Comparison of ENCODE assay signal across 11 mouse cellular contexts in genomic region chr15:19473521-19473920, GRCm38 (mm10).
DNase-seq lines count a peak whose midpoint lies in the region; ATAC-seq and TF ChIP-seq lines count a peak whose summit lies in the region.
"Had no signal": no experiment of that assay in that cellular context is flagged by ENCODE, and none has a peak within 500 bp of the region (broad histone marks: within the 10 kb centered on the region; RNA-seq: fewer than 3 reads in every experiment).

No protein-coding gene starts in this region.

- H3K27me3 ChIP-seq in hindbrain, embryonic 11.5 days (ENCODE audit: control insufficient read depth, insufficient read depth, low read length): no peaks in the 10 kb centered on the region
- H3K27me3 ChIP-seq in hindbrain, embryonic 12.5 days: no peaks in the 10 kb centered on the region
- no peaks in the 10 kb centered on the region for H3K27me3 ChIP-seq in lung, embryonic 14.5 days (ENCODE audit: insufficient read depth, low read length)

- no peaks in the 10 kb centered on the region for H3K36me3 ChIP-seq in hindbrain, embryonic 11.5 days (ENCODE audit: control insufficient read depth, insufficient read depth, low read length)
- no peaks in the 10 kb centered on the region for H3K36me3 ChIP-seq in hindbrain, embryonic 12.5 days
- no peaks in the 10 kb centered on the region for H3K36me3 ChIP-seq in lung, embryonic 14.5 days (ENCODE audit: insufficient read depth)
- H3K36me3 ChIP-seq: midbrain, embryonic 10.5 days had no signal

- H3K9me3 ChIP-seq in hindbrain, embryonic 11.5 days (ENCODE audit: control insufficient read depth, low read length): no peaks in the 10 kb centered on the region
- no peaks in the 10 kb centered on the region for H3K9me3 ChIP-seq in hindbrain, embryonic 12.5 days (replicated peaks)
- no peaks in the 10 kb centered on the region for H3K9me3 ChIP-seq in lung, embryonic 14.5 days (ENCODE audit: low read depth, low read length)
- H3K9me3 ChIP-seq: midbrain, embryonic 10.5 days had no signal

- no peak overlapping the region for H3K4me2 ChIP-seq in hindbrain, embryonic 11.5 days (replicated peaks; ENCODE audit: low read depth, low read length)
- H3K4me2 ChIP-seq in hindbrain, embryonic 12.5 days (replicated peaks): no peak overlapping the region
- H3K4me2 ChIP-seq in lung, embryonic 14.5 days: no peak overlapping the region

- ATAC-seq in hindbrain, embryonic 11.5 days (ENCODE audit: low FRiP score): no peak
- ATAC-seq in hindbrain, embryonic 12.5 days (ENCODE audit: low FRiP score): no peak
- ATAC-seq in lung, embryonic 14.5 days (ENCODE audit: insufficient read depth): no peak
- peak; percentile 46 for ATAC-seq in inflammation-experienced regulatory T-cells, adult 6 months
- ATAC-seq in activated CD4-positive, CD25-positive, alpha-beta regulatory T cell, adult 4 months: no peak

- no peak overlapping the region for H3K4me3 ChIP-seq in hindbrain, embryonic 11.5 days (ENCODE audit: low read depth, low read length)
- no peak overlapping the region for H3K4me3 ChIP-seq in hindbrain, embryonic 12.5 days
- no peak overlapping the region for H3K4me3 ChIP-seq in lung, embryonic 14.5 days (ENCODE audit: low read depth, low read length)
- H3K4me3 ChIP-seq: erythroblast, embryonic 14.5 days; midbrain, embryonic 10.5 days had no signal

- no peak overlapping the region for H3K9ac ChIP-seq in hindbrain, embryonic 11.5 days (ENCODE audit: low read depth, low read length)
- H3K9ac ChIP-seq in hindbrain, embryonic 12.5 days: no peak overlapping the region
- no peak overlapping the region for H3K9ac ChIP-seq in lung, embryonic 14.5 days

- peak; percentile 21; the same call in 1 of the 2 replicates for TF ChIP-seq CTCF in lung, embryonic 14.5 days (IDR thresholded peaks at IDR 0.05; ENCODE audit: low read depth)

- 33% methylated on average over 2 of the region's 2 CpGs for WGBS in hindbrain, embryonic 11.5 days
- 27% methylated on average over 2 of the region's 2 CpGs for whole genome bisulfite sequencing in hindbrain, embryonic 12.5 days
- 19% methylated on average over 2 of the region's 2 CpGs for WGBS in lung, embryonic 14.5 days

- H3K4me1 ChIP-seq in hindbrain, embryonic 11.5 days (replicated peaks; ENCODE audit: control insufficient read depth, insufficient read depth, low read length): no peaks in the 10 kb centered on the region
- H3K4me1 ChIP-seq in hindbrain, embryonic 12.5 days: no peaks in the 10 kb centered on the region
- no peaks in the 10 kb centered on the region for H3K4me1 ChIP-seq in lung, embryonic 14.5 days (ENCODE audit: insufficient read depth)
- H3K4me1 ChIP-seq: midbrain, embryonic 10.5 days had no signal

- peak; percentile 29 for DNase-seq in hindbrain, embryonic 11.5 days (ENCODE audit: low spot score)
- DNase-seq in lung, embryonic 14.5 days: peak; percentile 11
- DNase-seq in lung, postnatal 25 days (ENCODE audit: low spot score): no peak
- peak; percentile 7 for DNase-seq in MEL-GATA-1-ER (ENCODE audit: extremely low read depth, low read depth)
- no peak for DNase-seq in kidney, postnatal 36 days
- DNase-seq: layer of hippocampus, adult 9-11 months had no signal

- H3K27ac ChIP-seq in hindbrain, embryonic 11.5 days (ENCODE audit: low read depth, low read length): no peak overlapping the region
- no peak overlapping the region for H3K27ac ChIP-seq in hindbrain, embryonic 12.5 days
- no peak overlapping the region for H3K27ac ChIP-seq in lung, embryonic 14.5 days (ENCODE audit: low read depth)
- H3K27ac ChIP-seq: midbrain, embryonic 10.5 days had no signal

Comparison
In these comparisons a context has a peak if more than half of its experiments do, and no peak if none do; other contexts are left out.
1. DNase-seq: peak in hindbrain, embryonic 11.5 days (single experiment), lung, embryonic 14.5 days (single experiment) and MEL-GATA-1-ER (single experiment); none in lung, postnatal 25 days (single experiment) and kidney, postnatal 36 days (0 of 2).